In the genomic region with DNA sequence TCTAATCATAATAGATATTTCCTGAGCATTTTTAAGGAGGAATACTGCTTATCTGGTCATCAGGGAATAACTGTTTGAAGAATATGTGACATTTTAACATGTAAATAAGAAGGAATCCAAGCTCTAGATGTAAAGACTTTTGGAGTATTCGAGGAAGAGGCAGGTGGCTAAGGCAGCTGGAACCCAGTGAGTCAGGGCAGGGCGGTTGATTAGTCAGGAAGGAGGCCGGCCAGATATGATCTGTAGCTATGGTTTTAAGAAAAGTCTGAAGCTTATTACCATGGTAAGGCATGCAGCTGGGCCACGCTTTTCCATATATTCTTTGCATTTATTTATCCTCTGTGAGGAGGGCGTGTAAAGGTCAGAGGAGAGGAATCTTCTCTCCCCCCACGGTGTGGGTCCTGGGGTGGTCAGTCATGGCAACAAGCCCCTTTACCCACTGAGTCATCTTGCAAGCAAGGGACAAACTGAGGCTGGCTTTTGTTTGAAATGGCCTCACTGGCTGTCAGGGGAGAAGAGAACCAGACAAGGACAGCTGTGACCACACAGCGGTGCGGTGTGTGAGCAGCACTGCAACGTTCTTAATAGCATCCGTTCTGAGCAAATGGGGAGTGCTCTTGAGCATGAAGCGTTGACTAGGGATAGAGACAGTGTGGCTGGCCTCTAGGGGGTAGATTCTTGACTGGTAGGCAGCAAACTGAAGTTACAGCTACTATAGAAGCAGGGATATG, we compare ENCODE assay signal across 30 mouse cellular contexts. TPM values are rescaled to one million over a fixed set of nuclear protein-coding genes. Genes with fewer than 3 reads are reported as not detected.
A peak's percentile ranks its signal among the peaks of the same experiment; 100 is the strongest.
DNase-seq lines count a peak whose midpoint lies in the region; ATAC-seq and TF ChIP-seq lines count a peak whose summit lies in the region.
"Had no signal": no experiment of that assay in that cellular context is flagged by ENCODE, and none has a peak within 500 bp of the region (broad histone marks: within the 10 kb centered on the region; RNA-seq: fewer than 3 reads in every experiment).

No protein-coding gene starts in this region.

- no peak for ATAC-seq in hindbrain, postnatal 0 days
- no peak for ATAC-seq in liver, embryonic 11.5 days (replicated peaks; ENCODE audit: low FRiP score)
- ATAC-seq: forebrain, embryonic 14.5 days; forebrain, postnatal 0 days; hindbrain, embryonic 16.5 days; inflammation-experienced regulatory T-cells, adult 6 months; intestine, embryonic 16.5 days had no signal

- H3K9ac ChIP-seq in MEL (ENCODE audit: control insufficient read depth, low read depth, low read length, poor library complexity, severe bottlenecking): no peak overlapping the region
- H3K9ac ChIP-seq in hindbrain, postnatal 0 days (replicated peaks; ENCODE audit: low read length): no peak overlapping the region
- H3K9ac ChIP-seq in liver, embryonic 11.5 days (ENCODE audit: low read depth, low read length): no peak overlapping the region
- H3K9ac ChIP-seq: forebrain, postnatal 0 days; hindbrain, embryonic 13.5 days had no signal

- peak overlapping the region; percentile 65 for H3K4me2 ChIP-seq in myocyte (ENCODE audit: low read depth)
- H3K4me2 ChIP-seq in hindbrain, postnatal 0 days (ENCODE audit: low read depth, low read length): no peak overlapping the region
- H3K4me2 ChIP-seq in liver, embryonic 11.5 days: no peak overlapping the region
- H3K4me2 ChIP-seq: heart, embryonic 11.5 days; hindbrain, embryonic 13.5 days had no signal

- peaks cover 0 to 4% of the 10 kb centered on the region in 2 experiments; a peak in 2 of 4 replicates for H3K4me1 ChIP-seq in MEL (ENCODE audit: control insufficient read depth in 1 of 2, insufficient read depth in 2 of 2, low read length in 2 of 2)
- 0 out of 2 replicates have a peak, but pooled peaks cover 7% of the 10 kb centered on the region for H3K4me1 ChIP-seq in hindbrain, postnatal 0 days (ENCODE audit: insufficient read depth, low read length)
- H3K4me1 ChIP-seq in liver, embryonic 11.5 days (replicated peaks; ENCODE audit: control insufficient read depth, insufficient read depth, low read length): no peaks in the 10 kb centered on the region

- TF ChIP-seq CTCF in MEL (IDR thresholded peaks at IDR 0.05 in 2 of 3, conservative IDR thresholded peaks at IDR 0.05 in 1 of 3; ENCODE audit: control insufficient read depth in 1 of 3, insufficient read depth in 1 of 3, low read depth in 2 of 3, low read length in 3 of 3, poor library complexity in 1 of 3, severe bottlenecking in 1 of 3): no peak
- no peak for TF ChIP-seq CTCF in hindbrain, postnatal 0 days (IDR thresholded peaks at IDR 0.05; ENCODE audit: low read depth)

- no peaks in the 10 kb centered on the region for H3K79me2 ChIP-seq in MEL (ENCODE audit: control insufficient read depth, insufficient read depth, low read length, poor library complexity)
- H3K79me2 ChIP-seq in myocyte (ENCODE audit: control insufficient read depth, insufficient read depth): no peaks in the 10 kb centered on the region

- H3K9me3 ChIP-seq in MEL (replicated peaks; ENCODE audit: insufficient read depth, low read length): no peaks in the 10 kb centered on the region
- H3K9me3 ChIP-seq in hindbrain, postnatal 0 days (ENCODE audit: low read length): no peaks in the 10 kb centered on the region
- no peaks in the 10 kb centered on the region for H3K9me3 ChIP-seq in liver, embryonic 11.5 days (ENCODE audit: control insufficient read depth, low read length)
- H3K9me3 ChIP-seq: hindbrain, embryonic 10.5 days; hindbrain, embryonic 13.5 days had no signal

- no peak for TF ChIP-seq RAD21 in MEL (IDR thresholded peaks at IDR 0.05; ENCODE audit: low read depth, low read length)

- TF ChIP-seq EP300 in MEL (IDR thresholded peaks at IDR 0.05; ENCODE audit: low read depth in 1 of 2, low read length in 2 of 2): no peak

- H3K27me3 ChIP-seq in MEL (ENCODE audit: control insufficient read depth in 1 of 2, insufficient read depth in 2 of 2, low read length in 2 of 2): no peaks in the 10 kb centered on the region
- no peaks in the 10 kb centered on the region for H3K27me3 ChIP-seq in myocyte (ENCODE audit: control insufficient read depth, insufficient read depth, insufficient read length)
- no peaks in the 10 kb centered on the region for H3K27me3 ChIP-seq in hindbrain, postnatal 0 days (ENCODE audit: insufficient read depth, low read length)
- no peaks in the 10 kb centered on the region for H3K27me3 ChIP-seq in liver, embryonic 11.5 days (replicated peaks; ENCODE audit: control insufficient read depth, insufficient read depth, low read length)
- H3K27me3 ChIP-seq: hindbrain, embryonic 13.5 days had no signal

- 80% methylated on average over 11 of the region's 11 CpGs for WGBS in hindbrain, postnatal 0 days
- 78% methylated on average over 11 of the region's 11 CpGs for WGBS in liver, embryonic 11.5 days

- no peak overlapping the region for H3K4me3 ChIP-seq in MEL (ENCODE audit: control insufficient read depth in 1 of 2, insufficient read depth in 1 of 2, low read depth in 2 of 2, low read length in 2 of 2)
- H3K4me3 ChIP-seq in myocyte: no peak overlapping the region
- no peak overlapping the region for H3K4me3 ChIP-seq in hindbrain, postnatal 0 days (ENCODE audit: low read length)
- no peak overlapping the region for H3K4me3 ChIP-seq in liver, embryonic 11.5 days (ENCODE audit: low read depth, low read length)
- H3K4me3 ChIP-seq: heart, adult 2 months; hindbrain, embryonic 10.5 days; hindbrain, embryonic 13.5 days had no signal

- no peak overlapping the region for H3ac ChIP-seq in myocyte (ENCODE audit: control insufficient read depth, insufficient read length)

- TF ChIP-seq POLR2A in MEL (IDR thresholded peaks at IDR 0.05; ENCODE audit: control insufficient read depth in 1 of 2, insufficient read depth in 1 of 2, low read depth in 1 of 2, low read length in 2 of 2, poor library complexity in 1 of 2) (no peak), myocyte (IDR thresholded peaks at IDR 0.05; ENCODE audit: insufficient read length, low read depth) (no peak)

- peak; percentile 43 for DNase-seq in 3134 (ENCODE audit: extremely low read depth, insufficient read length, low spot score)
- peak; percentile 21 for DNase-seq in 3T3-L1 (ENCODE audit: low read depth, low spot score)
- DNase-seq in MEL (ENCODE audit: low read depth, low spot score): peak; percentile 8
- no peak for DNase-seq in hindbrain, postnatal 0 days (ENCODE audit: low spot score)
- no peak for DNase-seq in adrenal gland, postnatal 10 days
- no peak for DNase-seq in liver, embryonic 11.5 days (ENCODE audit: low spot score)
- DNase-seq: adrenal gland, adult 2 months; adrenal gland, postnatal 25 days; cerebellum, adult 18-20 months; cerebellum, adult 9-10 months; cerebellum, postnatal 14 days; forebrain, postnatal 0 days; gastrocnemius, postnatal 10 days; gastrocnemius, postnatal 36 days; heart, adult 2 months; kidney, adult 18-20 months had no signal

- H3K36me3 ChIP-seq in MEL (ENCODE audit: control insufficient read depth in 1 of 2, insufficient read depth in 2 of 2, low read length in 2 of 2): no peaks in the 10 kb centered on the region
- H3K36me3 ChIP-seq in myocyte (ENCODE audit: control insufficient read depth, insufficient read depth): no peaks in the 10 kb centered on the region
- H3K36me3 ChIP-seq in hindbrain, postnatal 0 days (ENCODE audit: insufficient read depth, low read length): no peaks in the 10 kb centered on the region
- no peaks in the 10 kb centered on the region for H3K36me3 ChIP-seq in liver, embryonic 11.5 days (ENCODE audit: control insufficient read depth, insufficient read depth, low read length)
- H3K36me3 ChIP-seq: hindbrain, embryonic 10.5 days; hindbrain, embryonic 13.5 days had no signal

- no peak overlapping the region for H3K27ac ChIP-seq in MEL (ENCODE audit: control insufficient read depth, low read depth, low read length)
- no peak overlapping the region for H3K27ac ChIP-seq in hindbrain, postnatal 0 days
- no peak overlapping the region for H3K27ac ChIP-seq in liver, embryonic 11.5 days (ENCODE audit: low read depth, low read length)
- H3K27ac ChIP-seq: heart, adult 2 months; hindbrain, embryonic 10.5 days; hindbrain, embryonic 13.5 days had no signal

TF ChIP-seq in MEL, 35 proteins besides CTCF, POLR2A, EP300 and RAD21 (continues in another document):
- no peak for TF ChIP-seq MYB (IDR thresholded peaks at IDR 0.05; ENCODE audit: low read depth, low read length)
- TF ChIP-seq GATA1 (IDR thresholded peaks at IDR 0.05; ENCODE audit: low read depth, low read length): no peak
- no peak for TF ChIP-seq MEF2A (IDR thresholded peaks at IDR 0.05; ENCODE audit: extremely low read depth, insufficient replicate concordance, low read depth, low read length, poor library complexity, severe bottlenecking)
- no peak for TF ChIP-seq MAZ (IDR thresholded peaks at IDR 0.05; ENCODE audit: low read depth, low read length)
- TF ChIP-seq TAL1 (IDR thresholded peaks at IDR 0.05; ENCODE audit: low read length): no peak

TF ChIP-seq in myocyte, 11 proteins besides CTCF, POLR2A, EP300 and RAD21:
- TF ChIP-seq MYOD1 (IDR thresholded peaks at IDR 0.05; ENCODE audit: control insufficient read depth in 1 of 3, insufficient read length in 2 of 3, low read depth in 2 of 3) (peak in 2 of 3 experiments; percentile 77), SRF (IDR thresholded peaks at IDR 0.05; ENCODE audit: control insufficient read depth, insufficient read length, low read depth) (no peak)
TF ChIP-seq in myocyte: peak in this region for 1.

RNA-seq across cellular contexts. Expression of a gene that starts 6.0 kb away (rescaled TPM):
- not detected in 2 replicates for total RNA-seq in MEL (2012; rRNA removed)
- not detected for polyA plus RNA-seq in MEL (2012; ENCODE audit: insufficient read depth in 1 of 2, insufficient read length in 2 of 2, low read depth in 1 of 2, low replicate concordance in 2 of 2, missing spikeins in 1 of 2)
- polyA plus RNA-seq in myocyte (2012; fragmentation: generic; extraction: Trizol): not detected
- total RNA-seq in hindbrain, postnatal 0 days (2014; rRNA removed): 0.22 and 0.42 TPM in 2 replicates
- 1.2 and 1.9 TPM in 2 replicates for polyA plus RNA-seq in hindbrain, postnatal 0 days (2015; fragmentation: Nextera tagmentation; extraction: Ambion mirVana)
- under 1 TPM in 1 of 2 experiments, not detected in 1; 0.30 TPM for total RNA-seq in adrenal gland, postnatal 10 days (2021)
- 0.25 TPM in 1 of 2 replicates, not detected in the other for polyA plus RNA-seq in liver, embryonic 11.5 days (2014; fragmentation: Nextera tagmentation; extraction: Ambion mirVana)
- total RNA-seq: adrenal gland, adult 2 months; gastrocnemius, adult 18-20 months; gastrocnemius, postnatal 10 days; gastrocnemius, postnatal 36 days; heart, adult 2 months; heart, postnatal 25 days had no signal
- polyA plus RNA-seq: adrenal gland, adult 2 months; embryonic facial prominence, embryonic 14.5 days; heart, adult 2 months; heart, embryonic 11.5 days; heart, embryonic 14.5 days; heart, postnatal 0 days; intestine, embryonic 16.5 days had no signal

RNA-seq across cellular contexts. Expression of a gene that starts 6.3 kb away (rescaled TPM):
- 0.04 TPM in 1 of 2 replicates, not detected in the other for total RNA-seq in MEL (2012; rRNA removed)
- not detected for polyA plus RNA-seq in MEL (2012; ENCODE audit: insufficient read depth in 1 of 2, insufficient read length in 2 of 2, low read depth in 1 of 2, low replicate concordance in 2 of 2, missing spikeins in 1 of 2)
- 0.02 TPM for polyA plus RNA-seq in myocyte (2012; fragmentation: generic; extraction: Trizol)
- 143 and 154 TPM in 2 replicates for total RNA-seq in hindbrain, postnatal 0 days (2014; rRNA removed)
- polyA plus RNA-seq in hindbrain, postnatal 0 days (2015; fragmentation: Nextera tagmentation; extraction: Ambion mirVana): 157 and 172 TPM in 2 replicates
- 1 to 10 TPM; 1.7 to 4.2 TPM for total RNA-seq in adrenal gland, postnatal 10 days (2021)
- polyA plus RNA-seq in liver, embryonic 11.5 days (2014; fragmentation: Nextera tagmentation; extraction: Ambion mirVana): 0.85 and 1.1 TPM in 2 replicates
- total RNA-seq: gastrocnemius, adult 18-20 months; gastrocnemius, postnatal 36 days; granulocyte monocyte progenitor cell, adult 5-6 weeks; heart, adult 2 months; heart, postnatal 25 days had no signal

Comparison
In these comparisons a context has a peak if more than half of its experiments do, and no peak if none do; other contexts are left out.
1. DNase-seq: peak in 3134 (single experiment), 3T3-L1 (single experiment) and MEL (single experiment); none in hindbrain, postnatal 0 days (single experiment), adrenal gland, postnatal 10 days (single experiment) and liver, embryonic 11.5 days (single experiment).
2. RNA of a gene that starts 6.3 kb away (polyA plus RNA-seq): 157 to 172 TPM in hindbrain, postnatal 0 days; 0.85 to 1.1 TPM in liver, embryonic 11.5 days, not detected in MEL and 0.02 TPM in myocyte (single experiment); every median in the first group is over 10 times any median in the second.